Mouse (Mus musculus) bone marrow macrophage, adult 2 months (primary cell): Measurements from ENCODE around the gene Lst1.

Source experiments
- CTCF ChIP-seq: IDR thresholded peaks from 2 replicates; pipeline ENCODE4 v1.5.1; 2012; ENCODE audit warnings: low read depth, mild to moderate bottlenecking, low read length, moderate library complexity
- POLR2A ChIP-seq: IDR thresholded peaks from 2 replicates; pipeline ENCODE4 v1.6.1; 2012; ENCODE audit warnings: mild to moderate bottlenecking, low read depth, low read length, borderline replicate concordance

DNA sequence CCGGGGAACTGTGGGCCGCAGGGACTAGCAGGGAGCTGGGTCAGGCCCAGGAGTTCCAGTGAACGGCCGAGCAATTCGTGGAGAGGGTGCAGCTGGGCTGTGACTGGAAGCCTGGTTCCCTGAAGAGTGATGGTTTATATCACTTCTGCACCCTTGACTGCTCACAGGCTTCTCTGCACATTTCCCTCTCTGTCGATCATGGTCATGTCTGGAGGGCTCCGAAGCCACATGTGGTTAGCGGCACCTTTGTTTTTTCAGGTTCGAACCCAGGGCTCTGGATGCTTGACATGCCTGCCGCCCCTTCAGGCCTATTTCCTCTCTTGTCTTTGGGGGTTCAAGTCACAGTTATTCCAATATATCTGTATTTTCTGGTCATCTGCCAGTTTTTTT lies 17.1 kb upstream of the Lst1 start:
- TF ChIP-seq CTCF (no peak), POLR2A (no peak)
